Mouse (Mus musculus): ENCODE results near the gene Gm21560.
"Not testable (repeated sequence)": the region's sequence is repeated elsewhere in the genome, so short reads cannot be mapped to it uniquely, and the experiment has no call there.

DNA sequence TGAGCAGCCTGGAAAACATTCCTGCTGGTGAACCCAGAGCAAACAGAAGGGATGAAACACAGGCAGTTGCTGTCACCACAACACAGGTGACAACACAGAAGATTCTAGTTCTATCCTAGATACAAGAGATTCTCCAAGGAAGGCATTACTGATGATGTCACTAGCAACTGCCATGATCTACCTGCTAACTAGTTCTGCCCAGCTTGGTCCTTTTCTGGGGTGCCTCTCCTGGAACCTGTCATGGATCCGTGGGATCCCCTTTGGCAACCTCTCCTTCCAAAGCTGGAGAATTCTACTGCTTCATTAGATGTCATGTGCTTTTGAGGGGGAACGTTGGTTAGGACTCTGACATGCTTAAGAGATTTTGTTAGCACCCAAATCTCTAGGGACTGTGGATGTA lies at the start of gene Gm21560:
- TF ChIP-seq CTCF (IDR thresholded peaks at IDR 0.05; ENCODE audit: low read depth, low read length); POLR2A (IDR thresholded peaks at IDR 0.05; ENCODE audit: borderline replicate concordance, low read depth, low read length): not testable (repeated sequence)

Data from bone marrow macrophage, adult 2 months (primary cell).